Mouse (Mus musculus) forebrain, embryonic 14.5 days (tissue): ENCODE data around the gene Ssna1. TPM values are rescaled to one million over a fixed set of nuclear protein-coding genes. Genes with fewer than 3 reads are reported as not detected.

Experiments
- ATAC-seq: fragments of 200-750 bp; cut with Nextera tagmentation; 2 replicates; pipeline ENCODE4 v1.8.0; 2017; ENCODE audit warnings: mild to moderate bottlenecking, moderate library complexity
- DNase-seq: peaks from one replicate; pipeline ENCODE4 v3.0.0-alpha.2; 2015; ENCODE audit warnings: low spot score
- H3K27ac ChIP-seq: fragments of 300-500 bp; sonication (generic); 2 replicates; pipeline ENCODE4 v1.5.1; 2014; ENCODE audit warnings: low read depth, mild to moderate bottlenecking, control low read depth, low read length, moderate library complexity
- H3K27me3 ChIP-seq: fragments of 300-500 bp; sonication (generic); replicated peaks from 2 replicates; pipeline ENCODE4 v1.6.1; 2014; ENCODE audit warnings: low read length, control low read depth, mixed read lengths; ENCODE audit not compliant: control insufficient read depth, insufficient read depth
- H3K36me3 ChIP-seq: fragments of 300-500 bp; sonication (generic); 2 replicates; pipeline ENCODE4 v1.6.1; 2014; ENCODE audit warnings: low read length, control low read depth; ENCODE audit not compliant: control insufficient read depth, insufficient read depth
- H3K4me1 ChIP-seq: fragments of 300-500 bp; sonication (generic); 2 replicates; pipeline ENCODE4 v1.6.1; 2014; ENCODE audit warnings: antibody characterized with exemption, low read length, control low read depth; ENCODE audit not compliant: control insufficient read depth, insufficient read depth
- H3K4me2 ChIP-seq: fragments of 300-500 bp; sonication (generic); 2 replicates; pipeline ENCODE4 v1.6.1; 2014; ENCODE audit warnings: mild to moderate bottlenecking, control low read depth, low read length
- H3K4me3 ChIP-seq: fragments of 300-500 bp; sonication (generic); 2 replicates; pipeline ENCODE4 v1.5.1; 2014; ENCODE audit warnings: low read depth, low read length, control low read depth
- H3K9ac ChIP-seq: fragments of 300-500 bp; sonication (generic); 2 replicates; pipeline ENCODE4 v1.6.1; 2014; ENCODE audit warnings: mild to moderate bottlenecking, low read length, control low read depth, moderate library complexity
- H3K9me3 ChIP-seq: fragments of 300-500 bp; sonication (generic); replicated peaks from 2 replicates; pipeline ENCODE4 v1.6.1; 2016; ENCODE audit warnings: low read length, control low read depth, mixed read lengths; ENCODE audit not compliant: control insufficient read depth
- WGBS: fragments of 180-500 bp; shearing (Covaris S2); extraction: QIAGEN DNeasy Blood & Tissue Kit; methylation state at CpG from one replicate; pipeline ENCODE4 v1.1.7; 2014; 5-methylcytosine and 5-hydroxymethylcytosine counted together
- polyA plus RNA-seq: library from polyadenylated mRNA; unstranded; fragments of >200 nt; fragmentation: Nextera tagmentation; extraction: Ambion mirVana; gene quantifications from 2 replicates; pipeline ENCODE4 v1.2.1, GENCODE M21; 2014

Ssna1 gene
- polyA plus RNA-seq, 1 experiment from 2014 or later = 281 TPM

GRCm38 (mm10) chr2:25241438-25241775 is 30.8 kb downstream of the Ssna1 start:
- no peak for DNase-seq

GRCm38 (mm10) chr2:25240723-25241437 is 31.4 kb downstream of the Ssna1 start:
- ATAC-seq = peak; percentile 85

More at GRCm38 (mm10) chr2:25241438-25241775, 30.8 kb downstream of the Ssna1 start:
- peak overlapping the region; percentile 93 for H3K4me2 ChIP-seq
- peak overlapping the region; percentile 83 for H3K9ac ChIP-seq
- peaks cover 15% of the 10 kb centered on the region for H3K4me1 ChIP-seq
- 17% methylated on average over 6 of the region's 6 CpGs for WGBS
- H3K27ac ChIP-seq = no peak overlapping the region
- peak; percentile 19 for ATAC-seq
- H3K4me3 ChIP-seq = peak overlapping the region; percentile 66
- no peaks in the 10 kb centered on the region for H3K27me3 ChIP-seq
- no peaks in the 10 kb centered on the region for H3K9me3 ChIP-seq
- H3K36me3 ChIP-seq = peaks cover 22% of the 10 kb centered on the region; the same call in 1 of the 2 replicates

GRCm38 (mm10) chr2:25240310-25240709 is 31.9 kb downstream of the Ssna1 start:
- Histone ChIP-seq H3K9me3 (no peaks in the 10 kb centered on the region), H3K4me1 (peaks cover 15% of the 10 kb centered on the region), H3K36me3 (peaks cover 11% of the 10 kb centered on the region; the same call in 1 of the 2 replicates), H3K27ac (no peak overlapping the region), H3K9ac (peak overlapping the region; percentile 56; the same call in 1 of the 2 replicates), H3K27me3 (no peaks in the 10 kb centered on the region), H3K4me3 (peak overlapping the region; percentile 66; the same call in 1 of the 2 replicates), H3K4me2 (peak overlapping the region; percentile 93)
- no peak; the same call in 1 of the 2 replicates for ATAC-seq
- WGBS = 47% methylated on average over 8 of the region's 8 CpGs
- no peak for DNase-seq

More at GRCm38 (mm10) chr2:25240723-25241437, 31.4 kb downstream of the Ssna1 start:
- H3K4me1 ChIP-seq = peaks cover 15% of the 10 kb centered on the region
- H3K27me3 ChIP-seq = no peaks in the 10 kb centered on the region
- peak; percentile 89 for DNase-seq
- no peaks in the 10 kb centered on the region for H3K9me3 ChIP-seq
- peak overlapping the region; percentile 56 for H3K9ac ChIP-seq
- WGBS = 1% methylated on average over 29 of the region's 29 CpGs
- no peak overlapping the region for H3K27ac ChIP-seq
- H3K4me3 ChIP-seq = peak overlapping the region; percentile 66
- H3K4me2 ChIP-seq = peak overlapping the region; percentile 93
- H3K36me3 ChIP-seq = peaks cover 16% of the 10 kb centered on the region; the same call in 1 of the 2 replicates

GRCm38 (mm10) chr2:25239766-25240165 is 32.5 kb downstream of the Ssna1 start:
- no peak overlapping the region for H3K4me2 ChIP-seq
- no peak overlapping the region for H3K9ac ChIP-seq
- H3K27me3 ChIP-seq = no peaks in the 10 kb centered on the region
- no peak overlapping the region for H3K27ac ChIP-seq
- DNase-seq (no peak), ATAC-seq (no peak)
- H3K4me3 ChIP-seq = no peak overlapping the region
- WGBS = 93% methylated on average over 3 of the region's 3 CpGs
- H3K36me3 ChIP-seq = peaks cover 6% of the 10 kb centered on the region; the same call in 1 of the 2 replicates
- H3K9me3 ChIP-seq = no peaks in the 10 kb centered on the region
- peaks cover 15% of the 10 kb centered on the region for H3K4me1 ChIP-seq

- Histone ChIP-seq H3K4me2 (no peak overlapping the region), H3K27me3 (no peaks in the 10 kb centered on the region), H3K9ac (no peak overlapping the region), H3K36me3 (no peaks in the 10 kb centered on the region), H3K4me3 (no peak overlapping the region), H3K4me1 (peaks cover 15% of the 10 kb centered on the region), H3K9me3 (no peaks in the 10 kb centered on the region), H3K27ac (no peak overlapping the region)
- DNase-seq (no peak), ATAC-seq (no peak)
These were observed 34.1 kb downstream of the Ssna1 start for GRCm38 (mm10) chr2:25238106-25238505.

GRCm38 (mm10) chr2:25237522-25237921 is 34.7 kb downstream of the Ssna1 start:
- Histone ChIP-seq H3K9ac (no peak overlapping the region), H3K4me3 (no peak overlapping the region), H3K9me3 (no peaks in the 10 kb centered on the region), H3K36me3 (no peaks in the 10 kb centered on the region), H3K27ac (no peak overlapping the region), H3K27me3 (no peaks in the 10 kb centered on the region), H3K4me2 (no peak overlapping the region), H3K4me1 (peaks cover 13% of the 10 kb centered on the region)
- no peak for ATAC-seq
- WGBS = 64% methylated on average over 4 of the region's 4 CpGs
- no peak for DNase-seq

GRCm38 (mm10) chr2:25236614-25237013 is 35.6 kb downstream of the Ssna1 start, which contains the start of gene Rnf224:
TSS of gene Rnf224 (minus strand) at chr2:25236787.
- H3K4me1 ChIP-seq = peaks cover 10% of the 10 kb centered on the region
- H3K27ac ChIP-seq = no peak within 1 kb of the TSS
- WGBS = 34% methylated on average over 8 of the region's 8 CpGs
- H3K9me3 ChIP-seq = no peaks in the 10 kb centered on the region
- ATAC-seq (no peak), DNase-seq (no peak)
- no peaks in the 10 kb centered on the region for H3K27me3 ChIP-seq
- no peaks in the 10 kb centered on the region for H3K36me3 ChIP-seq
- no peak within 1 kb of the TSS for H3K4me2 ChIP-seq
- H3K4me3 ChIP-seq = no peak within 1 kb of the TSS
- no peak within 1 kb of the TSS for H3K9ac ChIP-seq

- Histone ChIP-seq H3K9me3 (no peaks in the 10 kb centered on the region), H3K27me3 (no peaks in the 10 kb centered on the region), H3K9ac (no peak overlapping the region), H3K4me2 (no peak overlapping the region), H3K4me3 (no peak overlapping the region), H3K27ac (no peak overlapping the region), H3K4me1 (no peaks in the 10 kb centered on the region), H3K36me3 (no peaks in the 10 kb centered on the region)
- 74% methylated on average over 5 of the region's 5 CpGs for WGBS
- ATAC-seq (no peak), DNase-seq (no peak)
These were observed 37.6 kb downstream of the Ssna1 start for GRCm38 (mm10) chr2:25234551-25235220.

- Histone ChIP-seq H3K4me1 (no peaks in the 10 kb centered on the region), H3K36me3 (no peaks in the 10 kb centered on the region), H3K27me3 (no peaks in the 10 kb centered on the region), H3K9ac (no peak within 1 kb of the TSS), H3K27ac (no peak within 1 kb of the TSS), H3K4me2 (no peak within 1 kb of the TSS), H3K4me3 (no peak within 1 kb of the TSS), H3K9me3 (no peaks in the 10 kb centered on the region)
- ATAC-seq = no peak
- no peak for DNase-seq
- WGBS = 90% methylated on average over 3 of the region's 3 CpGs
These were observed 38.2 kb downstream of the Ssna1 start, which contains the start of gene Slc34a3 for GRCm38 (mm10) chr2:25234050-25234449. TSS of gene Slc34a3 (minus strand) at chr2:25234364.
